Mouse (Mus musculus): Measurements from ENCODE around the gene Hoxa4.
A peak's percentile ranks its signal among the peaks of the same experiment; 100 is the strongest.

Hoxa4 gene

DNA sequence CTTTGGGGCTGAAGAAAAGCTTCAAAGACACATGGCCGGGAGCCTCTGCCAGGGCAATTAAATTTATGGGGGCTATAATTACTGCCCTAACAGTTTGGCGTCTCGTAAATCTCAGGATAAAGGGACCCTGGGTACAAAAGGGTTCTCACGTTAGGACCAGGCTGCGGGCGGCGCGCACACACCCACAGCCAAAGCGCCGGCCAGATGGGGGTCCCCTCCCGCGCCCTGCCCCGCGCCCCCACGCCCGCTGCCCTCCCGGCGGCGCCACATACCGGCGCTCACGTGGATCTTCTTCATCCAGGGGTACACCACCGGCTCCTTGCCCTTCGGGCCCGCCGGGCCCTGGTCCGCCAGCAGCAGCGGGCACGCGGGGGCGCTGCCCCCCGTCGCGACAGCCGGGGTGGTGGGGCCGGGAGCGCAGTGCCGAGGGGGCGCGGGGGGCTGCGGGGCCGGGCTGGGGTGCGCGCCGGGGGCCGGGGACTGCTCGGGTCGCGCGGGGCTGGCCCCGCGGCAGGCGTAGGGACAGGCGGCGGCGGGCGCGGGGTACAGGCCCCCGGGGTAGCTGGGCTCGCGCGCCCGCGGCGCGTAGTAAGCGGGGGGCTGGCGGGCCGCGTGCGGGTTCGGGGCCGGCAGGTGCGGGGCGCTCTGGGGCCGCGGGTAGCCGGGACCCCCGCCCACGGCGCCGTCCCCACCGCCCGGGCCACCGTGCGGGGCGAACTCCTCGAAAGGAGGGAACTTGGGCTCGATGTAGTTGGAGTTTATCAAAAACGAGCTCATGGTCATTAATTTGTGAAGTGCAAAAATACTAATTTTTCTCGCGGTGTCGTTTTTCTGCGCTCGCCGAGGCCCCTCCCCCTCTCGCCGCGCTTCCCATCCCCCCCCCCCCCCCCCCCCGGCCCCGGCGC, at the start of gene Hoxa4:
TSS of gene Hoxa4 (minus strand) at position 848 of the 905 bp plus-strand sequence.
- DNase-seq = peak; percentile 41 to 66

DNA sequence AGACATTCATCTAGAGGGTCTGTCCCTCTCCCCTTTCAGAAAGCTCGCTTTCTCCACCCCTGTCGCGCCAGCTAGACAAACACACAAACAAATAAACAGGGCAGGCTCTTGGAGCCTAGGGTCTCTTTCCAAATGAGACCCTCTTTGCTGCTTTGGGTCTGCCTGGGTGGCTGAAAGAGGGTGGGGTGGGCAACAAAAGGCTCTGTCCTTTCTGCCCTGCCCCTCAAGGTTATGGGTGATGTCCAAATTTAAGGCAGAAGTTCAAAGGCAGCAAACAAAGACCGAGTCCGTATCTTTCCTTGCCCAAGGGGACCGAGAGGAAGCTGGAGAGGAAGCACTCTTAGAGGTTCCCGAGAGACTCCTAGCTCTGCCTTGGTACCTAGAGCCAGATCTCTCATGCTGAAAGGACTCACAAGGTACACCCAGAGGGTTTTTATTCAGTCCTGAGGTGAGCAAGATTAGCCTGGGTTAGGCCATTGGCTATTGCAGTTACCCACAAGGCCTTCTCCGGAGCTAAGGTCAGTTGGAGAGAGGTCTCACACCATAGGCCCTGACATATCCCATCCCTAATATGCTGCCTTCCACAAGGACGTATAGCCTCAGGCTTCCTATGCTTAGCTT, 49.6 kb upstream of the Hoxa4 start:
- peak in 1 of 2 experiments; percentile 50 for DNase-seq

GRCm38 (mm10) chr6:52240389-52241000, 48.9 kb upstream of the Hoxa4 start, which contains the start of gene Hoxa10:
Hoxa10 (minus strand) TSS chr6:52240854.
- peak; percentile 96 to 97 for DNase-seq

GRCm38 (mm10) chr6:52239625-52240388, 48.3 kb upstream of the Hoxa4 start:
- peak; percentile 55 to 64 for DNase-seq

DNA sequence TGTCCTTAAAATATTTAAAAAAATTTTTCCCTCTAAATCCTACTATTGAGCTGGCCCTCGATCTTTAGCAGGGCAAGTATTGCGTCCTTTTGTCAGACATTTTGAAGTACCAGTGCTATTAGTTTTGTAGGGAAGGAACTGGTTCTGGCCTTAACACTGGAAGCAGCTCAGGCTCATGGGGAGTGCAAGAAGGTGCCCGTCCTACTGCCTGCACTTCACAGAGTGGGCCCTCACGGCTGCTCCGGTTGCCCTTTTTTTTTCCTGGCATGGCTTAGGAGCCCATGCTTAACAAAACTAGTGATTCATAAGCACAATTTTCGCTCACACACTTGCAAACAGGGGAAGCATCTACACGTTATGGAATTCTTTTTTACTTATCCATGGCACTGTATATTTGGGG, 47.4 kb upstream of the Hoxa4 start:
- peak; percentile 40 to 54 for DNase-seq

GRCm38 (mm10) chr6:52238155-52238545, 46.6 kb upstream of the Hoxa4 start:
- peak; percentile 39 to 52 for DNase-seq

DNA sequence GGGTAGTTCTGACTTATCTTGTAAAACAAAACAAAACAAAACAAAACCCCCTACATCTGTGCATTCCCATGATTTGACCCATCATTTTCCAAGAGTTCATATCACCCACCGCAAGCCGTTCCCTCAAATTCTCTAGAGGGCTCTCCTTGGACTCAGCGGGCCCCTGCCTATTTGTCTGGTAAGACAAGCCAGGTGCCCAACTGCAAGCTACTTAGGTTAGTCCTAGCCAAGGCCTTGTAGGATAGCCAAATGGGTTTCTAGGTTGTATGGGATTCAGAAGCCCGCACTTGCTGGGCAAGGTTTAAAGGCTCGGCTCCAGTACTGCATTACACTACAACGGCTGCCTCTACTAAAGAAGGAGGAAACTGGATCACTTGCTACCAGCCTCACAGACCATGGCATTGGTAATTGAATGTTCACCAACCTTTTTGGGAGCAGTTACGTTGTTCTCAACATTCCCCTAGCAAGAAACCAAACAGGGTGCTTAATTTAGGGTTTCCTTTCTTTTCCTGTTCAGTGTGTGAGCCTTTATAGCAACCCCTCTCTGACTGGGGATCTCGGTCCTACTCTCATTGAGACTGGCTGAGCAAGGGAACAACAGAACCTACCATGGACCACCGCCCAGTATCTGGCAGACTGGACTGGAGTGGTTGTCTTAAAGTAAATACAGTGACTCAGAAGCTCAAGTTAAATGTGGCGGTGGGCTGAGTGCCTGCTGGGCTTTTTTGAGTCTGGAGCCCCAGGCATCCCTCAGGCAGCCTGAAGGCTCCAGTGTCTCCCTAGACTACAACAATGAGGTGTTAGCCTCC, 46.0 kb upstream of the Hoxa4 start:
- DNase-seq = peak; percentile 34 to 51

DNA sequence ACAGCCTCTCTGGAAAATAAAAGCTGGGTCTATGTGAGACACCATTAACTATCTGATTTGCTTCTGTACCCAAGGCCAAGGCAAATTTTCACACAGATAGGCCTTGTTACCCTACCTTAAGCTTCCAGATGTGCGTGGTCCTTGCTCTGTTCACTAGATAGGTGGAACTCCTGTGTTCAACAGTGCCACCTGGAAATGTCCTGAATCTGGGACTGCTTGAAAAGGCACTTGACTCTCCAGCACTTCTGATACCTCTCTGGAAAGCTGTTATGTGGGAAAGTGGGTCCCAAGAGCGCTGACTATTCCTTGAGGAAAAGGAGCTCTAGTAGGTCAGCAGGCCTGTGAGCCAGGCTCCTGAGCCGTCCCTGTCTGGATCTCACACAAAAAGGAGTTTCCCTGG, 45.3 kb upstream of the Hoxa4 start:
- peak in 1 of 2 experiments; percentile 41 for DNase-seq

DNA sequence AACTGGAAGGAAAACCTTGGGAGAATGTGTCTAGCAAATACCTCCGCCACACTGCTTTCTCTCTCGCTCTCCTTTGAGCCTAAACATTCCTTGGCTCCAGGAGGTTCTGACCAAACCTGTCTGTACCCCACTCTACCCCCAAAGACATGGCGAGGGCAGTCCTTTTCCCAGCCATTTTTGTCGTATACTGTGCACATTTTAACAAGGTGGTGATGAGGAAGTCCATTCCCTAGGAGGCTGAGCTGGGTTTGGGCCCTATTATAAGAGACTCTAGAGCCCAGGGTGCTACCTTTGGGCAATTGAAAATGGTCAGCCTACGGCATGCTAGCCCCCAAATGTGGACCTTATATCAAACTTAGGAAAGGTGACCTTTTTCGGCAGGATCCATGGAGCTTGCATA, 44.3 kb upstream of the Hoxa4 start:
- DNase-seq = peak; percentile 16 to 45

- DNase-seq = peak in 1 of 2 experiments; percentile 27
These were observed 43.7 kb upstream of the Hoxa4 start for GRCm38 (mm10) chr6:52235267-52235666.

DNA sequence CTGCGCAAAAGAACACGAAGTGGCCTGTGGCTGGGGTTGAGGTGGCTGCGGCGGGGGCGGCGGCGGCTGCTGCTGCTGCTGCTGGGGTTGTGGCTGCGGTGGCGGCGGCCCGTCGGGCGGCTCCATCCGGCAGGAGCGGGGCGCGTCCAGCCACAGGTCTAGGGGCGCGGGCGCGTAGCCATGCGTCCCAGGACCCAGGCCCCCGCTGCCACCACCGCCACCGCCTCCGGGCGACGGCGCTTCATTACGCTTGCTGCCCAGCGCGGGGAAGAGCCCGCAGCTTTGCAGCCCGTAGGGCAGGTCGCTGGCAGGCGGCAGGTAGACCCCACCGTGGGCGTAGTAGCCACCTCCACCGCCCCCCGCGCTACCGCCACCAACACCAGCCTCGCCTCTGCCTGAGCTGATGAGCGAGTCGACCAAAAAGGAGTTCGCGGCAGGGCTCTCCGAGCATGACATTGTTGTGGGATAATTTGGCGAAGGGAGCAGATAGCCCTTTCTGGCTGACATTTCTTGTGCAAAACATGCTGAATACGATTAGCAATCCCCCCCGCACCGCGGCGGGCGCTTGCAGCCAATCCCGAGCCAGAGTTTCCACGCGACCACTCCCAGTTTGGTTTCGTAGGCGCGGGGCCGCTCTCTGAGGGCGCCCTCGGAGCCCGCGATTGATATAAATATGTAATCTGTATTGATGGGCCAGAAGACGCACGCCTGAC, 43.0 kb upstream of the Hoxa4 start:
- peak; percentile 88 to 93 for DNase-seq

DNA sequence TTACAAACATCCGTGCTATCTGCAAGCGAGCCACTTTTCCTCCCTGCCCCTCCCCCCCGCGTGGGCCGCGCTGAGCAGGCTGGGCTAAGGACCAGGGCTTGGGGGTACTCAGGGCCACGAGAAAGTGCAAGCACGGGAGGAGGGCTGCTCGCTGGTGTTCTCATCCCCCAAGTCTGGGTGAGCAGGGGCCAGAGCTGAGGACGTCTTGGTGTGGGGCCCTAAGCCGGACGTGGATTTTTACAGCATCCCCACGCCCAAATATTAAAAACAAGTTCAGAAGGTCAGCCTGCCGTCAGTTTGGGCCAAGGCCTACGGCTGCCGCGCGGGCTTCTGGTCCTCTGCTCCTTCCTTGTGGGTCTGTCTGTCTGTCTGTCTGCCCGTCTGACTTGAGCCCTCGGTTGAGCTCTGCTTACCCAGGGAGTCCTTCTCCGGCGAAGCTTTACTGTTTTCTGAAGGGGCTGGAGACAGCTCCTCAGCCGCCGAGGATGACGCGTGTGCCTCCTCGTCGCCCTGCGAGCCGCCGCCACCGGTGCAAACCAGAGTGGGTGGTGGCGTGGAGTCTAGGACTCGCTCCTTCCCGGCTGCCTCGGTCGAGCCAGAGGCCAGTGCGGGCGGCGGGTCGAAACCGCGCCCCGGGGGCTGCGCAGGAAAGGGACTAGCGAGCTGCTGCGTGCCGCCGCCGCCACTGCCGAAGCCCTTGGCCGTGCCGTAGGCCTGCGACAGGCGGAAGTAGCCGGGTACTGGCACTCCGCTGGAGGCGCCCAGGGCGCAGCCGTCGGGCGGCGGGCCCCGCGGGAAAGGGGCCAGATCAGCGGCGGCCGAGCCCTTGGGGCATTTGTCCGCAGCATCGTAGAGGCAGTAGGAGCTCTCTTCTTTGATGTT, 42.2 kb upstream of the Hoxa4 start:
- peak; percentile 92 to 95 for DNase-seq

DNA sequence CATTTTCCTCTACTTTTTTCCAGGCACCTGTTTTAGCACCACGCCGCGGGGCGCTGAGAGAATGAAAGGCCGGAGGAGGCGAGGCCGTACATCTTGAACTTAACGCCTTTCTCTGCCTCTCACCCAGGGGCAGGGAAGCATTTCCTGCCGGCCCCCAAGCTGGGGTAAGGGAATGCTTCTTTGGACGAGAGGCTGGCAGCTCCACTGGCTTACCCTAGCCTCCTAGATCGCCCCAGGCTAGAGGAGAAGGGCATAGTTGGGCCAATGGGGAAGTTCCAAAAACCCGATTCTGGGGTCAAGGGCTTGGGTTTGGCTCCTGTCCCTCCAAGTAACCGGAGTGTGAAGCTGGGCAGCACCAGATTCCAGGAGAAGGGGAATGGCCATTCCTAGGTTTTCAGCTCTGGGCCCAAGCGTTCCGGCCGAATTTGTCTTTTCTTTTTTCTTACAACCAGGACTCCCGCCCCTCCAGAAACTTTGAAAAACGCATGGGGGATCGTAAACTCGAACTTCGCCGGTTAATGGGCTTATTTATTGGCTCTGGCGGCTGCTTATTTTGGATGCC, 41.5 kb upstream of the Hoxa4 start:
- no peak for DNase-seq

DNA sequence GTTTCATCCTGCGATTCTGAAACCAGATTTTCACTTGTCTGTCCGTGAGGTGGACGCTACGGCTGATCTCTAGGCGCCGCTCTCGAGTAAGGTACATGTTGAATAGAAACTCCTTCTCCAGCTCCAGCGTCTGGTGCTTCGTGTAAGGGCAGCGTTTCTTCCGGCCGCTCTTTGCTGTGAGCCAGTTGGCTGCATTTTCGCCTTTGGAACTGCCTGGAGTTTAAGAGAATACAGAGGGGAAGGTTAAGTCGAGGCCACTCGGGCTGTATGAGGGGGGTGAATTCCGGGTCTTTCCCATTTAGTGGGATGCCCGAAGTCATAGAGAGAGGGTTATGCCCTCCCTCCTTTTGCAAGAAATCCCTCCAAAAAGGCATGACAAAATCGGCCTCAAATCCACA, 41.0 kb upstream of the Hoxa4 start:
- peak; percentile 71 to 79 for DNase-seq

DNA sequence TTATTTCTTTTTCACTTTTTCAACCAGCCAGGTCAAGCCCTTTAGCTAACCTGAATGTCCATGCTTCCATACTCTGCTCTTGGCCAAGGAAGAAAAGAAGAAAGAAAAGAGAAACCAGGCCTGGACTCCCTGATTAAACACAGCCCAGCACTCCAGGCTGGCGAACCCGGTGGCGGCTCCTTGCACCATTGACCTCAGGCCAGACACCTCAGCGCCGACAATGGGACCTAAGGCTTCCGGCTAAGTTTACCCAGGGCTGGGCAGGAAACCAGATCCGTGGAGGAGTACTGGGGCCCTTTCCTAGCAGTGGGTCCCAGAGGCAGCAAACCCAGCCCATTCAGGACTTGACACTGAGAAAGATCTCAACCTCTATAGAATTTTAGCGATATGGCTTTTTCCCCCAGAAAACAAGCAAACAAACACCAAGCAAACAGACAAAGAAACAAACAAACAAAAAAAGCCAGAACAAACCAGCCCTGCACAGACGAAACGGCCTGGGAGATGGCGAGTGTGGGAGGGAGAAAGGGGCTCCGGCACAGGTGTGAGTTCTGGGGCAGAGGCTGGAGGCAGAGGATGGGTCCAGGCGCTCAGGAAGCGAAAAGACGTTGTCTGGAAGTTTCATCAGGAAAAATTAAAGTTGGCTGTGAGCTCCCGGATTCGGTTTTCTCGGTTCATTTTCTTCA, 40.5 kb upstream of the Hoxa4 start:
- DNase-seq = peak; percentile 73 to 83

- peak; percentile 80 to 89 for DNase-seq
These were observed 39.1 kb upstream of the Hoxa4 start, which contains the start of gene Hoxa9 for GRCm38 (mm10) chr6:52230516-52231165. Hoxa9 (minus strand) TSS chr6:52231089.

GRCm38 (mm10) chr6:52229558-52230416, 38.2 kb upstream of the Hoxa4 start:
- DNase-seq = peak; percentile 67 to 78

Measured in kidney, postnatal 4 days (tissue).